Mouse (Mus musculus) c-Kit-negative CD71-positive TER-119-positive erythroid progenitor cells, embryonic 14.5 days (primary cell): Measurements from ENCODE around the gene 4930404N11Rik.
A peak's percentile ranks its signal among the peaks of the same experiment; 100 is the strongest.

ENCODE experiments used
- DNase-seq: peaks from one replicate; pipeline ENCODE4 v3.0.0-alpha.2; 2013; ENCODE audit warnings: low read depth, low spot score

4930404N11Rik gene

DNA sequence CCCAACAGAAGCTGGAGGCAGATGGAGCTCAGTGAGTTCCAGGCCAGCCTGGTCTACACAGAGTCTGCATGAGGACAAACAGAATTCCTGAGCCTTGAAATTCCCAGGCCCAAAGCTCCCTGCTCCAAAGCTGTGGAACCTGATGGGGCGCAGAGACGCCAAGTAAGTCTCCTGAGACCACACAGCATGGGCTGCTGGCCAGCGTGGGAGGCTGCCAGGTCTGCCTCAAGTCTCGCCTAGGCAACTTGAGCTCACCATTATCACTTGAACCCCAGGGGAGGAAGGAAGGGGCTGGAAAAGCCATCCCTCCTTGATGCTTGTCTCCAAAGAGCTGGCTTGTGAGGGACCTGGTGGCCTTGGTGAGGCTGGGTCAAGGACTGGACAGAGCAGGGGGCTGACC, 35.6 kb downstream of the 4930404N11Rik start:
- no peak for DNase-seq

DNA sequence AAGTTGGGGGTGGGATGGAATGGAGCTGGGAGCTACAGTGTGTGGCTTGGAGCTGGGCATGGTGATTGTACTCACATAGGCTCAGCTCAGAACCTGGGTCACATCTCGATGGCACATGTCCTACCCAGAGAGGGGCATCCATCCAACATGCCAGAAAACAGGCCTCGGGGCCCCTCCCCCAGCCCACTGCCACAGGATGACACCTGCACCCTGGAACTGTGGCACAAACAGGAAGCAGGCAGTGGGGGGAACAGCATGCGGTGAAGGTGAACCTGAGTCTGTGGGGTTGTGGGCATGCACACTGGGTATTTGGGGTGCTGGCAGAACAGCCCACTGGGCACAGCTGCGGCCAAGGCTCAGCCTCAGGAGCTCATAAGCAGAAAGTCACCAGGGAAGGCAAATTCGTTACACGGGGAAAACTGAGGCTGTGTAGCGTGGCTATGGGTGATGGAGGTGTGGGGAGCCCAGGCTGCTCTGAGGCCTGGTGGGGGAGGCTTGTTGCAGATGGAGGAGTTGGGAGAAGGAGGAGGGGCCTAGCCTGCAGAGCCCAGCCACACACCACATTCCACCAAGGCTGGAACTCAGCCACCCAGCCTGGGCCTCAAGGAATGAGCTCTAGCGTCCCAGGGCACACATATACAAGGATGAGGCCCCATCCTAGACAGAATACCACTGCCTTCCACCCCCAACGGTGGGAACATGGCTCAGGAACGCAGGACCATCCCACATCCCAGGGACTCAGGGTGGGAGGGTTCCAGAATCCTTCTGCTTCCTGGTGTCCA, 36.2 kb downstream of the 4930404N11Rik start:
- DNase-seq: no peak

DNA sequence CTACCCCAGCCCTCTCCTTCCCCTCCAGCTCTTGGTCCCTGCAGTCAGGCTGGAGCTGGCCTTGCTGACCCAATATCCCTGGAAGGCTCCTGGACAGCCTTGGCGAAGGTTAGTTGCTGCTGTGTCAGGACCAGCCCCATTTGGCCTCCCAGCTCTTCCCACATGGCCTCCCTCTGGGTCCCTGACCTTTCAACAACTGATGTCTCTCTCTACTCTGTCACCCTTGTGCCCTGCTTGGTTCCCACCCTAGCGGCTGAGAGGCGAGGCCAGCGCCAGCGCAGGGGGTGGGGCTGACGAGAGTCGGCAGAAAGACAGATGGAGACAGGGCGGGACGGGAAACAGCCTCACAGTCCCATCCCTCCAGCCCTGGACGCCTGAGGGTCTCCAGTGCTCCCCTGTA, 37.2 kb downstream of the 4930404N11Rik start, which contains the start of gene Tbxa2r:
Tbxa2r (plus strand) TSS at position 346 of the 400 bp plus-strand sequence.
- DNase-seq: no peak

DNA sequence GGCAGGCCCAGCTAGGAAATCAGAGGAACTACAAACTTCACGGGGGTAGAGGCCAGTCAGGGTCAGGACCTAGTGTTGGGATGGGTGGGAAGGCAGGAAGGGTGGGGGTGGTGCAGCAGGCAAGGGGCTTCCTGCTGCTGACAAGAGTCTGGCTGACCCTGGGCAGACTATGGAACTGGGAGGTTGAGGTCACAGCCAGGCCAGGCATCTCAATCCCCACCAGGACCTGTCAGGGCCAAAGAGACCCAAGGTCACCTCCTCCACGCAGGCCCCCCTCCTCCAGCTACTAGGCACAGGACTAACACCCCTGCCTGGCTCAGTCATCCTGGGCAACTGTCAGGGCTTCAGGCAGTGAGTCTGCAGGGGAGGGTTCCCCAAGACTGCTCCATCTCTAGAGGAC, 37.7 kb downstream of the 4930404N11Rik start:
- DNase-seq: no peak

DNA sequence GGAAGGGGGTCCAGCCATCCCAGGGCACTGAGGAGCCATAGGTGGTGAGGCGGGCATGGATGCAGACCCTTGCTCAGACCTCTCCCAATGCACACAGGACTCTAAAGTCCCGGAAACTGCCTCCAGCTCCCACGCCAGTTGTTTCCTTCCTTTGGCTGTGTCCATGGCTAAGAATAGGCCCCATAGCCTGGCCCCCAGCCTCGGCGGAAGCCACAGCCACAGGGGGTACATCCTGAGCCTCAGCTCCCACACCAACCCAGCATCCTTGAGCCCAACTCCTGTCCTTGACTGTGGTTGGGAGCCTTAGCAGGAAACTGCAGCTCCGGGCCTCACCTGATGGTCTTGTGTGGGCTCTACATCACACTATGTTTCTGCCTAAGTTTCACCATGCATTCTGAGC, 38.8 kb downstream of the 4930404N11Rik start:
- DNase-seq: no peak

DNA sequence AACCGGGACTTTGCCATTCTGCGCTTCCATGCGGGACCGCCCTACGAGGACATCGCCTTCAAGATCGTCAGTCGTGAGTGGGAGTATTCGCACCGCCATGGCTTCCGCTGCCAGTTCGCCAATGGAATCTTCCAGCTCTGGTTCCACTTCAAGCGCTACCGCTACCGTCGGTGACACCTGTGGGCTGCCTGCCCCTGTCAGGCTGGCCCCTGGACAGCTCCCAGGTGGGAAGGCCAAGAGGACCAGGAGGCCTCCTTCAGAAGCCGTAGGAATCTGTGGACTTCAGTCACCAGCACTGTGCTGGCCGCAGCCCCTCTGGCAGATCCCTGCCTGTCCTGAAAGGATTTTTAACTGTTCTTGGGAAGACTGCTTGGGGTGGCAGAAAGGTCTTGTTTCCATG, 39.8 kb downstream of the 4930404N11Rik start:
- no peak for DNase-seq

DNA sequence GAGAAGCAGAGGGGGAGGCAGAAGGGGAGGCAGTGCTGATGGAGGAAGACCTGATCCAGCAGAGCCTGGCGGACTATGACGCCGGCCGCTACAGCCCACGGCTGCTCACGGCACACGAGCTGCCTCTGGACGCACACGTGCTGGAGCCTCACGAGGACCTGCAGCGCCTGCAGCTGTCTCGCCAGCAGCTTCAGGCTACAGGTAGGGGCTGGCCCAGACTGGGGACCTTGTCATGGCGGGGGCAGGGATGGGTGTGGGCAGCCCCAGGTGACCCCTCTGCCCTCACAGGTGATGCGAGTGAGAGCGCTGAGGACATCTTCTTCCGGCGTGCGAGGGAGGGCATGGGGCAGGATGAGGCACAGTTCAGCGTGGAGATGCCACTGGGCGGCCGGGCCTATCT, 40.4 kb downstream of the 4930404N11Rik start:
- no peak for DNase-seq

DNA sequence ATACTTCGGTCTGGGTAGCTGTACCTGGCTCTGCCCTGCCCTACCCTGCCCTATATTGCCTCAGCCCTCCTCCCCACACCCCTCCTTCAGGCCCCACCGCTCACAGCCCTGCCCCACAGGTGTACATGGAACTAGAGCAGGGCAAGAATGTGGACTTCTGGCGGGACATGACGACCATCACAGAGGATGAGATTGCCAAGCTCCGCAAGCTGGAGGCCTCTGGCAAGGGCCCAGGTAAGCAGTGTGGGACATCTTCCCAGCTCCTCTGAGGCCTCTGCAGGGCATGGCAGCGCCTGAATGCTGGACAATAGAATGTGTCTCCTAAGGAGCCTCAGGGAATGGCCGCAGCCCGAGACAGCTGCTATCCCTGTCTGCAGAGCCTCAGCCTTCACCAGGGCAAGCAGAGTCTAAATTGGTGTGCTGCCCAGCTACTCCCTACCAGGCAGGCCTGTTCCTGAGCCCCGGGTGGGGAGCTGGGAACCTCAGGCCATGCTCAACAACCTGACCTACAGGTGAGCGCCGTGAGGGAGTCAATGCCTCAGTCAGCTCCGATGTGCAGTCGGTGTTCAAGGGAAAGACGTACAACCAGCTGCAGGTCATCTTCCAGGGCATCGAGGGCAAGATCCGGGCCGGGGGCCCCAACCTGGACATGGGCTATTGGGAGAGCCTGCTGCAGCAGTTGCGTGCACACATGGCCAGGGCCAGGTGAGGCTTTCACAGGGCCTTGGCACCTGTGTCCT, 41.7 kb downstream of the 4930404N11Rik start:
- no peak for DNase-seq

DNA sequence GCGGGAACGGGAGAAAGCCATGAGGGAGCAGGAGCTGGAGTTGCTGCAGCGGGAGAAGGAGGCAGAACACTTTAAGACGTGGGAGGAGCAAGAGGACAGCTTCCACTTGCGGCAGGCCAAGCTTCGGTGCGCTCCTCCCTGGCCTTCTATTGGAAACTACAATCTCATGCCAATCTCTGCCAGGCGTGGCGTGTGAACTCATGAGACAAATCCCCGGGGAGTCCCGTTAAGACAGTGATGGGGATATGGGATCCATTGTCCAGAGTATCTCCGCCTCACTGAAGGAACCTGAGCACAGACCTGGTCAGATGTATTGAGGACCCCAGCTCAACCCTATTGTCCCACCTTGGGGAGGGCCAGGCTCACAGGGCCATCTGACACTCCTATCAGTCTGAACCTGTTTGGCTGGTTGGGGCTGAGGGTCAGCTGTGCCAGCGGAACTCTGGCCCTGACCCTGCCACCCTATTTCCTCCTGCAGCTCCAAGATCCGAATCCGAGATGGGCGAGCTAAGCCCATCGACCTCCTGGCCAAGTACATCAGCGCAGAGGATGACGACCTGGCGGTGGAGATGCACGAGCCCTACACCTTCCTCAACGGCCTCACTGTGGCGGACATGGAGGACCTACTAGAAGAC, 42.4 kb downstream of the 4930404N11Rik start:
- DNase-seq: no peak

DNA sequence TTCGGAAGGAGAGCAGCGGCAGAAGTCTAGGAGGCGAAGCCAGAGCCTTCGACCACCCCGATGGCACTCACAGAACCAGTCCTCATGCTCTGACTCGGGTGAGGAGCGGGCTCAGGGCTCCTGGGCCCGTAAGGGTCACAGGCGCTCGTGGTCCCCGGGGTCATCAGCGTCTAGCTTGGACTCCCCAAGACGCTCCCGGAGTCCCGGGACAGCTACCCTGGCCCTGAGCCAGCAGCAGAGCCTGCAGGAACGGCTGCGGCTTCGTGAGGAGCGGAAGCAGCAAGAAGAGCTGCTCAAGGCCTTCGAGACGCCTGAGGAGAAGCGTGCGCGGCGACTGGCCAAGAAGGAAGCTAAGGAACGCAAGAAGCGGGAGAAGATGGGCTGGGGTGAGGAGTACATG, 43.2 kb downstream of the 4930404N11Rik start:
- DNase-seq: no peak

DNA sequence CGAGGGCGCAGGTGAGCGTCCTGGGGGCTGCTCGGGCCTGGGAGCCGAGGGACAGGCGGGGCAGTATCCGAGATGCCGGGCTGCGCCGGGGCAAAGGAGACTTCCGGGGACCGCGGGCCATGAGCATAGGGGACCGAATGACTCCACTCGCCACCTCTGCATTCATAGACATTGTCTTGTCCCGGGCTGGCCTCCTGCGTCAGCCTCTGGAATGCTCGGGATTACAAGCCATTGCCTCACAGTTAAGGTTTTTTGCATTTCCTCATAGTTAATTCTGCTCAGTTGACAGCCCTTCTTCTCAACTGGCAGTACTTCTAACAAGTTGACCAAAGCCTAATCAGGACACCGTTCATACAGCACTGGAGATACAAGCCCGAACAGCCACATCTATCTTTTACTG, 44.2 kb downstream of the 4930404N11Rik start:
- DNase-seq: peak; percentile 26

DNA sequence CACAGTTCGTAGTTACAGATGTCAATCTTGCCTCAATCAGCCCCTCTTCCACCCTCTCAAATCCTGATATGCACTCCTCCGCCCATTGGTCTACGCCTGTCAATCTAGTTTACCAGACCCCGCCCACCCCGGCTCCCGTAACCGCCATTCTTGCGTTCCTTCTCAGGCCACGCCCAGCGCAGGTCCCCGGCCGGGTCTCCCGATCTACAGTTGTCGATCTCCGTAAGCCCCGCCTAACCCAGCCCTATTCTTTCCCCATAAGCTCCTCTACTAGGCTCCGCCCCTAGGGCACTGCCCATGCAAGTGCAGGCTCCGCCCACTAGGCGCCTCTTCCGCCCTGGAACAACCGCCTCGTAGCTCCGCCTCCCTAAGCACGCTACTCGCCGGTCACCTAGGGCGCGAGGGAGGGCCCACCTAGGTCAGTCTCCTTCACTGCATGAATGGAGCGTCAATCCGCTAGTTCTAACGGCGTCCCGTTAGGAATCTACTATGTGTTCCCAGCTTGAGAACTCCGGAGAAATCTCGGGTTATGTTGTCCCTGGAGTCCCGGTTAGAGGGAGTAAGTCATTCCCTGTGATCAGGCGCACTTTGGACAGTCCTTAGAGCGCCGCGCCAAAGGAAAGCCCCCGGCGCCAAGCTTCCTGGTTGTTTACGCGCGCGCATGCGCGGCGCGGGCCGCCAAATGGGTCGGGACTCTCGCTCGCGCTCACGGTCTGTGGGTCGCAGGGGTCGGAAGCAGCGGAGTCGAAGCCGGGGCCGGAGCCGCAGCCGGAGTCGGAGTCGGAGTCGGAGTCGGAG, 44.9 kb downstream of the 4930404N11Rik start, which contains the start of gene Cactin:
Cactin (plus strand) TSS at position 554 of the 798 bp plus-strand sequence.
- DNase-seq: peak; percentile 100

DNA sequence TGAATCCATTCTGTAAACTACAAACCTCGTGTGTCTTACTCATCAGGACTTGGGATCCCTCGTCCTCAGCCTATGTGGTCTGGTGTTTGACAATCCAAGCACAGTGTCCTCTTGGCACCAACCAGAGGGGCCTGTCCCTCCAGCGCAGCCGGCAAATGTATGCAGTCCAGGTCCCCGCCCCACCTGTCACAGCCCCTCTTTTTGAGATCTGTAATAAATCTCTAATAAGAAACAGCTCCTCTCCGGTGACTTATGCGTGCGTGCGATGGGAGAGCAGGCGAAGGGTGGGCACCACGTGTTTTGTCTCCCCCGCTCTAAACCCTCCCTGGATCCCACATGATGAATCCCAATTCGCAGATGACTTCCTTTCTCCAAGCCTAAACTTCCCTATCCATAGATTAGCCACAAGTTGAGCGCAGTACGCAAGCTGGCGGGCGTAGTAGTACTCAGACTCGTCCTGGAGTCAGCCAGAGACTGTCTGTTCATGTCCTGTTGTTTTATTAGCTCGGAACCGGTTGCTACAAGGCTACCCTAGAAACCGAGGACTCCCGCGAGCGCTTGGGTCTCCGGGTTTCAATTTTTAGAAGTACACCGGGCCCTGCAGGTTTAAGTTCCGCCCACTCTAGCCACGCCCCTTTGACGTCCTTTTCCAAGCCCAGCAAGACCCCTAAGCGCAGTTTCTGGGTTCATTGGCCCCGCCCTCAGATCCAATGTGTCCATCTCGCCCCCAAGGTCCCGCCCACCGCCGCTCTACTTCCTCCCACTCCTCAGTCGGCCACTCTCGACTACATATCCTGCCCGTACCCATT, 45.7 kb downstream of the 4930404N11Rik start:
- DNase-seq: peak; percentile 87

DNA sequence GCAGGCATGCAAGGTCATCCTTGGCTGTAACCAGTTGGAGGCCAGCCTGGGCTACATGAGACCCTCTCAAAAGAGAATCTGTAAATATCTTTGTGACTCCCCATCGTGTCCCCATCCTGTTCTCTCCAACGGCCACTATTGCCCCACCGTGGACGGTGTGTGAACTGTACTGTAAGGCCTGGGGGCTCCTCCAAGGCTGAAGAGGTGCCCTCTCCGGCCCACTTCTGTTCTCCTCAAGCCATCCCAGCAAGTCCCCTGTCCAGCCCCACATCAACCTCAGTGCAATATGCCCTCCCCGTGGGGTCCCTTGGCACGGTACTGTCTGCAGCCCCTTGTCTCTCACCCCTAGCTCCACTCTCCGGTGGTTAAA, 46.3 kb downstream of the 4930404N11Rik start:
- DNase-seq: no peak

DNA sequence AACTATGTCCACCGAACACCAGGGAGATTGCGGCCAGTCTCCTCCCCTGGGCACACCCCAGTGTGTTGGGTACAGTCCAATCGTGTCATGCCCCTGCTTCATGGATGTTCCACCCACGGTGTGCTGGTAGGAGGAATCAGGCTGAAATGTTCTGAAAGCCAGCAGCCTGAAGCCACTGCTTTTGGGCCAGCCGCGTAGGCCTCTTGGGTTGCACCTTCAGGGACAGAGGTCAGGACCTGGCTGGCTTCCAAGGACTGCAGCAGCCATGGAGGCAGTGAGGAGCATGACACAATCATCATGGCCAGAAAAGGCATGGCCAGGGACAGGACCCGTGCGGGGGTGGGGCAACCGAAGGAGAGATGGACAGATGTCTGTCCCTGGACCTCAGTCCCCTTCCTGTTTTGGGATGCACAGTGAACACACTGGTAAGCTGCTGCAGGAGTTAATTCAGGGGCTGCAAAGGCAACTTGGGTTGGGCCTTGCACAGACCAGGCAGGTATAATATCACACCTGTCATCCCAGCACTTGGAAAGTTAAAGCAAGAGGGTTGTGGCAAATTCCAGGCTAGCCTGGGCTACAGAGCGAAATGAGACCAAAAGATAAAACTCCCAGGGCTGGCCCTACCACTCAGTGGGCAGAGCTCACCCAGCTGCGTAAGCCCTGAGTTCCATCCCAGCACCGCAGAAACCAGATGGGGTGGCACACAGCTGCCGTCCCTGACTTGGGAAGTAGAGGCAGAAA, 46.9 kb downstream of the 4930404N11Rik start:
- no peak for DNase-seq

DNA sequence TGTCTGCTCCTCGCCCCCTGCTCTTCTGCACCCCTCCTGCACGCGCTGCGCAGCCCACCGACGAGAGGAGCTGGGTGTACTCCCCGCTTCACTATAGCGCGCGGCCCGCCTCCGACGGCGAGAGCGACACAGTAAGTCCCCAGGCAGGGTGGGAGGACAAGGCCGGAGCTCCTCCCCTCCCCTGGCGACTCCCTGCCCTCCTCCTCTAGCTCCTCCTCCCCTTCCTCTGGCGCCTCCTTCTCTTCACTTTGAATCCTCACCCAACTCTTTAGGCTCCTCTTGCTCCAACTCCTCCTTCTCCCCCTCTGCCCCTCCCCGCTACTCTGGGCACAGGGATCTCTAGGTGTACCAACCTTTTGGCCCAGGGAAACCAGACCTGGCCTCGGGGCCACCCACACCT, 48.3 kb downstream of the 4930404N11Rik start:
- no peak for DNase-seq

DNA sequence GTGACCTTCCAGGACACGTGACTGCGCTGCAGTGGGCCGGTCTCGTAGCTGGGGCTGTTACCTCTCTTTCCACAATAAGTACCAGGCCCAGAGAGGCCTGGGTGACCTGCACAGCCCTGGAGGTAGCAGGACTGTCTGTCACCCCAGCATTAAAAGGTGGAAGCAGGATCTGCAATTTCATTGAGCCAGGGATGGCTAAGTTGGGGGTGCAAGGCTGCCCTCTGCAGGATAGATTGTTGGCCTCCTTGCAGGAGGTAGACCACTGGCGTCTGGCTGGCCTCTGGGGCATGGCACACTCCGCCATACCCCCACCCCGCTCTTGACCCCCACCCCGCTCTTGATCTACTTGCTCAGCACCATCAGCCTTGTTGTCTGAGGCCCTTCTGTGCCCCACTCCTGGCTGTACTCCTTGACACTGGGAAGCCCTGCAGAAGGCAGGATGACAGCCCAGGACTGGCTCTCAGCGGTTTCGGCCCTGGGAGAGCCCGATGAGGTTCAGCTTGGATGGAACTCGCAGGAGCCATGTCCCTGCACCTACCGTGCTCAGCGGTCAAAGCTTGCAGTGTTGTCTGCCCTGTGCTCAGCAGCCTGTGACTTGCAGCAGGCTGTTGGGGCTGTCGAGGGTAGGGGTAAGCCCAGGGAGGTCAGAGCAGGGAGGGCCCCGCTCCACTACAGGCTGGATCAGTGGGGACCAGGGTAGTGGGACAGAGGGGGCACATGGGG, 49.1 kb downstream of the 4930404N11Rik start:
- DNase-seq: no peak

DNA sequence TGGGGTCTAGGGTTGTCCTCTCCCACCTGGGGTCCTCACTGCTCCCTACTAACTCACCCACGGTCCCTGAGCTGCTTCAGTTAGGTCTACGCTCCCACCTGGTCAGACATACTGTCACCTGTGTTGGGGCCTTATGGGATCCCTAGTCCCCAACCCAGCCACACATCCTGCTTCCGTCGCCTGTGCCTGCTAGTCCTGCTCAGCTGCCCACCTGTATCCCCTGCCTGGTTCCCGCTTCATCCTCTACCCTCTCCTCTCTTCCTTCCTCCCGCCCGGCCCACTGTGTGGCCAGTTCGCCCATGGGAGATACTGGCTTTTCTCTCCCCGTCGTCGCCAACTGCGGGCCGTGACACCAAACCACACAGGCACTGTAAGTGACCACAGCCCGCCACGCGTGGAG, 50.0 kb downstream of the 4930404N11Rik start:
- no peak for DNase-seq

DNA sequence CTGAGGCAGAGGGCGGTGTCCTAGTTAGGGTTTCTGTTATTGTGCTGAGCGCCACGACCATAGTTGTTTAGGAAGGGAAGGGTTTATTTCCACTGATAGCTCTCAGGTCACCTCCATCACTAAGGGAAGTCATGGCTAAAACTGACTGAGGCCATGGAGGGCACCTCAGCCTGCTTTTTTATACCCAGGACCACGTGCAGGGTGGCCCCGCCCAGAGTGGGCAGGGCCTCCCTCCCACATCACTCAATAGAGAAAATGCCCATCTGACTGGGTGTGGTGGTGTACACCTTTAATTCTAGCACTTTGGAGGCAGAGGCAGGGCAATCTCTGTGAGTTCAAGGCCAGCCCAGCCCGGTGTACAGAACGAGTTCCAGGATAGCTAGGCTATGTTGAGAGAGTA, 51.4 kb downstream of the 4930404N11Rik start:
- no peak for DNase-seq
